In the genomic region with DNA sequence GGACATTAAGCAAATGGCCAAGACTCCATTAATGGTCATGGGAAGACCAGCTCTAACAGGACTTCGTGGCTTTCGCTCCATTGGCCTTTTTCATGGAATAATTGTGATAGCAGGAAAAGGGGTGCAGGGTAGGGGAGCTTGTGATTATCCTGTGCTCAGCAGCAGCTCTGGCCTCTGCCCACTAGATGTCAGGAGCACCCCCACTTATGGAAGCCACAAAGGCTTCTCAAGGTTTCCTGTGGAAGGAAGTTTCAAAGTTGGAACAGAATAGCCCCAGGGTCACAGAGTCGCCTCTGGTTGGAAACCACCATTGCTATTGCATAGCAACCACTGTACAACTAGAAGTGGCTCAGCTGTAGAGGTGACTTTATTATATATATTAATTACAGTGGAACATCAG, we compare ENCODE assay signal across 9 mouse cellular contexts. TPM values are rescaled to one million over a fixed set of nuclear protein-coding genes. Genes with fewer than 3 reads are reported as not detected.
DNase-seq lines count a peak whose midpoint lies in the region; ATAC-seq and TF ChIP-seq lines count a peak whose summit lies in the region.
"Had no signal": no experiment of that assay in that cellular context is flagged by ENCODE, and none has a peak within 500 bp of the region (broad histone marks: within the 10 kb centered on the region; RNA-seq: fewer than 3 reads in every experiment).

No protein-coding gene starts in this region.

- peaks cover 18 to 70% of the 10 kb centered on the region in 2 experiments for H3K36me3 ChIP-seq in CH12.LX (replicated peaks in 1 of 2; ENCODE audit: control insufficient read depth in 1 of 2, insufficient read depth in 1 of 2, low read length in 1 of 2)

- no peak for DNase-seq in gastrocnemius, adult 2 months
- no peak for DNase-seq in gastrocnemius, postnatal 25 days
- DNase-seq in CH12.LX (ENCODE audit: extremely low read depth): no peak
- peak; percentile 47 for DNase-seq in cerebellum, adult 9-11 months
- peak; percentile 16 for DNase-seq in kidney, adult 9 months
- no peak for DNase-seq in thymus, postnatal 4 days
- DNase-seq in spleen, adult 12 weeks (ENCODE audit: low spot score): no peak

- no peaks in the 10 kb centered on the region for H3K4me1 ChIP-seq in CH12.LX (ENCODE audit: control insufficient read depth in 1 of 2, insufficient read depth in 2 of 2)

- H3K9ac ChIP-seq in CH12.LX (ENCODE audit: insufficient read depth, low read depth): no peak overlapping the region

- intact Hi-C loops in gastrocnemius, adult 2 months (cut with DNase I): no loop called here

- H3K27me3 ChIP-seq in CH12.LX (replicated peaks): no peaks in the 10 kb centered on the region

- H3K4me2 ChIP-seq in CH12.LX (ENCODE audit: insufficient read depth, low read depth, poor library complexity, severe bottlenecking): no peak overlapping the region

- TF ChIP-seq EP300 in CH12.LX (IDR thresholded peaks at IDR 0.05; ENCODE audit: low read length): no peak

- dilution Hi-C loops in CH12.LX (cut with MboI; ENCODE audit: extremely low pct_ligation_motif_present, extremely low pct_unique_long_range_greater_than_20kb, low sequenced_read_pairs): no loop called here

- TF ChIP-seq CTCF in gastrocnemius, adult 2 months (IDR thresholded peaks at IDR 0.05): peak; percentile 38; the same call in 1 of the 2 replicates
- no peak; a peak in 1 of 4 replicates for TF ChIP-seq CTCF in CH12.LX (conservative IDR thresholded peaks at IDR 0.05 in 1 of 2, IDR thresholded peaks at IDR 0.05 in 1 of 2; ENCODE audit: low read depth in 2 of 2, low read length in 2 of 2)

- ATAC-seq in megakaryocyte progenitor cell, adult 5-6 weeks (replicated peaks; ENCODE audit: poor library complexity): peak; percentile 95

- no peak overlapping the region for H3K4me3 ChIP-seq in gastrocnemius, adult 2 months
- H3K4me3 ChIP-seq in CH12.LX (replicated peaks in 1 of 3; ENCODE audit: low read depth in 2 of 3, low read length in 2 of 3, poor library complexity in 1 of 3): no peak overlapping the region

- H3K27ac ChIP-seq in gastrocnemius, adult 2 months: no peak overlapping the region
- H3K27ac ChIP-seq in CH12.LX (ENCODE audit: insufficient read depth, low read depth): no peak overlapping the region

- TF ChIP-seq POLR2A in CH12.LX (IDR thresholded peaks at IDR 0.05; ENCODE audit: low read depth, low read length): no peak

- peak; percentile 14 for TF ChIP-seq RAD21 in CH12.LX (IDR thresholded peaks at IDR 0.05; ENCODE audit: low read depth, low read length)

- H3K9me3 ChIP-seq in CH12.LX (replicated peaks; ENCODE audit: low read length): peaks cover 2% of the 10 kb centered on the region

- in situ Hi-C loops in CH12.LX (cut with MboI; ENCODE audit: low pct_ligation_motif_present, low pct_unique_long_range_greater_than_20kb, low sequenced_read_pairs): no loop called here

- H3K79me2 ChIP-seq in CH12.LX (replicated peaks; ENCODE audit: control insufficient read depth, extremely low read depth, insufficient read depth, poor library complexity, severe bottlenecking): no peaks in the 10 kb centered on the region

TF ChIP-seq in CH12.LX, 34 proteins besides CTCF, POLR2A, EP300 and RAD21:
- TF ChIP-seq HCFC1 (IDR thresholded peaks at IDR 0.05; ENCODE audit: low read depth, low read length) (no peak), CHD1 (IDR thresholded peaks at IDR 0.05; ENCODE audit: low read depth, low read length) (no peak), GABPA (IDR thresholded peaks at IDR 0.05; ENCODE audit: insufficient replicate concordance, low read depth, low read length) (no peak), JUND (conservative IDR thresholded peaks at IDR 0.05; ENCODE audit: low read depth, low read length) (no peak)
TF ChIP-seq in CH12.LX: peak in this region for 0.

RNA-seq across cellular contexts. Expression of a gene that starts 48.8 kb away (rescaled TPM):
- under 1 TPM in 1 of 2 experiments, not detected in 1; 0.05 TPM for total RNA-seq in gastrocnemius, adult 2 months (2021)
- total RNA-seq in gastrocnemius, postnatal 25 days (2021): under 1 TPM in 1 of 2 experiments, not detected in 1; 0.16 TPM
- total RNA-seq in CH12.LX (2012; rRNA removed) (under 0.01 and 0.08 TPM in 2 replicates), CH12.LX (2014; rRNA removed) (not detected in 2 replicates)
- polyA plus RNA-seq in CH12.LX (2012; ENCODE audit: insufficient read length, low read depth): 0.14 TPM in 1 of 2 replicates, not detected in the other
- total RNA-seq in megakaryocyte progenitor cell, adult 5-6 weeks (2015): not detected in 2 replicates
- not detected in 2 replicates for total RNA-seq in megakaryocyte progenitor cell, adult 5-6 weeks (2017)
- total RNA-seq: ES-E14 had no signal

Comparison
In these comparisons a context has a peak if more than half of its experiments do, and no peak if none do; other contexts are left out.
1. DNase-seq: peak in cerebellum, adult 9-11 months (single experiment) and kidney, adult 9 months (single experiment); none in gastrocnemius, adult 2 months (single experiment), gastrocnemius, postnatal 25 days (single experiment), CH12.LX (single experiment), thymus, postnatal 4 days (single experiment) and spleen, adult 12 weeks (single experiment).